Mouse (Mus musculus): ENCODE measurements around the gene Olfr1394.

DNA sequence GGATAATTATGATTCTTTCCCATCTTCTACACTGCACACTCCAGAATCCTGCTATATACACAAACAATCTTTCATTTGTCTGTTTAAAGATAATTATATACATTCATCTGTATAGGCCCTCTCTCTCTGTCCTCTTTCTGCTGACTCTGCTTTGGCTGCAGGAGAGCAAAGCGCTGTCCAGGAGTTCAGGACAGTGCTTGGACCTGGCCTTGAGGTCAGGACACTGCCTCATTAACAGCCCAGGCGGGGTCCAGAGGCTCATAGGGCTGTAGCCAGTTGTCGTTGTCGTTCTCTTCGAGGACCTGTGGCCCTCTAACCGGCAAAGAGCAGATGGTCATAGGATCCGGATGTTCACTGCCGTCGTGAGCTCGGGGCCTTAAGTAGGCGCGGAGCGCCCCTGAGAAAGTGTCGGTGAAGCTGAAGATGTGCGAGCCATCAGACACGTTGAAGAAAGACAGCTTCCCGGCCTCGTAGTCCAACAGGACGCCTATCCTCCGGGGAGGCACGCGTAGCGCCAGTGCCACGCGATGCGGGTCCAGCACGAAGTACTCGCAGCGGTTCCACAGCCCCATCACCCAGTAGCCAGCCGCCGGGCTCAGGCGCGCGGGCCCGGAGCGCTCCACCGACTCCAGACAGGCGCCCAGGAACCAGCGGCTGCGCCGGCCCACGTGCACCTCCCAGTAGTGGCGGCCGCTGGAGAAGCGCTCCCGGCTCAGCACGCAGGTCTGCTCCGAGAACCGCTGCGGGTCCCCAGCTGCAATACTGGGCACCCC lies 14.8 kb downstream of the Olfr1394 start:
- TF ChIP-seq CTCF (conservative IDR thresholded peaks at IDR 0.05; ENCODE audit: insufficient read depth, insufficient read length, low read depth, low read length): no peak
- TF ChIP-seq POLR2A (IDR thresholded peaks at IDR 0.05; ENCODE audit: low read depth, low read length): no peak
